Mouse (Mus musculus) embryonic fibroblast, embryonic 13.5 days (primary cell): ENCODE measurements around the gene Thada.

Experiments used
- CTCF ChIP-seq: IDR thresholded peaks from 2 replicates; pipeline ENCODE4 v1.5.1; 2011; ENCODE audit warnings: mild to moderate bottlenecking, control low read depth, low read length, moderate library complexity, borderline replicate concordance; ENCODE audit not compliant: insufficient read depth
- POLR2A ChIP-seq: IDR thresholded peaks from 2 replicates; pipeline ENCODE4 v1.6.1; 2011; ENCODE audit warnings: low read depth, mild to moderate bottlenecking, control low read depth, low read length, moderate library complexity

DNA sequence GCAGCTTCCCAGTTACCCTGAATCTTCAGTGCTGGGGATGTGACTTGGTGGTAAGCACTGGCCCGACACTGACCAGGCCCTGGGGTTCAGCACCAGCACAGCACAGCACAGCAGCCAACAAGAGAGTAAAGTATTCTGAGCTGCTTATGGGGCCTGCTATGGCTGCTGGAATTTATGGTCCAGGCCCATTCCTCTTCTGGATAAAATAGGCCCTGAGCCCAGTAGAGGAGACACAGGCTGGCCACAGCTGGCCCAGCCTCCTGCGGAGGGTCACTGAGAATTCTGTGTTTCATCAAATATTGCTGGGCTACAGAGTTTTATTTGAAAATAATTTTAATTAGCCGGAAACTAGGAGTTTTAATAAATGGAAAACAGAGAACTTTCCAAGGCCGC, 286.0 kb downstream of the Thada start:
- no peak for TF ChIP-seq CTCF
- no peak for TF ChIP-seq POLR2A
